Mouse (Mus musculus): ENCODE data around the gene Prim2.
"Not testable (repeated sequence)": the region's sequence is repeated elsewhere in the genome, so short reads cannot be mapped to it uniquely, and the experiment has no call there.

The Prim2 gene

GRCm38 (mm10) chr1:33649534-33650108 lies 20.0 kb downstream of the Prim2 start:
- no peak for DNase-seq

- no peak for DNase-seq
Measured at GRCm38 (mm10) chr1:33649021-33649420, 20.6 kb downstream of the Prim2 start.

GRCm38 (mm10) chr1:33647661-33648060 lies 21.9 kb downstream of the Prim2 start:
- no peak for DNase-seq

- DNase-seq = no peak
Measured at GRCm38 (mm10) chr1:33647173-33647572, 22.4 kb downstream of the Prim2 start.

GRCm38 (mm10) chr1:33645689-33646088 lies 23.9 kb downstream of the Prim2 start:
- peak; percentile 12 to 61 for DNase-seq

- no peak for DNase-seq
Measured at GRCm38 (mm10) chr1:33641139-33641538, 28.5 kb downstream of the Prim2 start.

- no peak for DNase-seq
Measured at GRCm38 (mm10) chr1:33640089-33640488, 29.5 kb downstream of the Prim2 start.

GRCm38 (mm10) chr1:33639234-33639633 lies 30.4 kb downstream of the Prim2 start:
- no peak for DNase-seq

- DNase-seq = no peak
Measured at GRCm38 (mm10) chr1:33637827-33638226, 31.8 kb downstream of the Prim2 start.

GRCm38 (mm10) chr1:33636421-33637195 lies 33.0 kb downstream of the Prim2 start:
- DNase-seq = no peak

- DNase-seq = not testable (repeated sequence)
Measured at GRCm38 (mm10) chr1:33631002-33631618, 38.5 kb downstream of the Prim2 start.

GRCm38 (mm10) chr1:33627803-33628202 lies 41.8 kb downstream of the Prim2 start:
- DNase-seq = no peak

GRCm38 (mm10) chr1:33627070-33627469 lies 42.5 kb downstream of the Prim2 start:
- no peak for DNase-seq

- no peak for DNase-seq
Measured at GRCm38 (mm10) chr1:33624900-33625299, 44.7 kb downstream of the Prim2 start.

GRCm38 (mm10) chr1:33624441-33624840 lies 45.2 kb downstream of the Prim2 start:
- DNase-seq = no peak

- no peak for DNase-seq
Measured at GRCm38 (mm10) chr1:33621791-33622190, 47.8 kb downstream of the Prim2 start.

- no peak for DNase-seq
Measured at GRCm38 (mm10) chr1:33620091-33620788, 49.4 kb downstream of the Prim2 start.

GRCm38 (mm10) chr1:33616642-33617041 lies 53.0 kb downstream of the Prim2 start:
- not testable (repeated sequence) for DNase-seq

GRCm38 (mm10) chr1:33612100-33612499 lies 57.5 kb downstream of the Prim2 start:
- no peak for DNase-seq

- no peak for DNase-seq
Measured at GRCm38 (mm10) chr1:33610026-33610721, 59.4 kb downstream of the Prim2 start.

- DNase-seq = no peak
Measured at GRCm38 (mm10) chr1:33608133-33608532, 61.5 kb downstream of the Prim2 start.

- DNase-seq = no peak
Measured at GRCm38 (mm10) chr1:33604087-33604699, 65.4 kb downstream of the Prim2 start.

All from lung, postnatal 4 days (tissue).